Mouse (Mus musculus): Measurements from ENCODE around the gene Zfp27. TPM values are rescaled to one million over a fixed set of nuclear protein-coding genes. Genes with fewer than 3 reads are reported as not detected.

Zfp27 gene
- polyA plus RNA-seq, 1 experiment from 2014 or later = 12.8 TPM

- Histone ChIP-seq H3K9me3 (ENCODE audit: control insufficient read depth, low read depth, low read length) (no peaks in the 10 kb centered on the region), H3K27ac (ENCODE audit: low read length) (no peak overlapping the region), H3K4me1 (ENCODE audit: control insufficient read depth, insufficient read depth, low read length) (no peaks in the 10 kb centered on the region), H3K9ac (replicated peaks; ENCODE audit: low read depth, low read length) (no peak overlapping the region), H3K36me3 (ENCODE audit: control insufficient read depth, insufficient read depth, low read length) (peaks cover 23% of the 10 kb centered on the region), H3K4me3 (ENCODE audit: low read depth, low read length) (no peak overlapping the region), H3K4me2 (replicated peaks; ENCODE audit: low read depth, low read length) (no peak overlapping the region), H3K27me3 (ENCODE audit: control insufficient read depth, insufficient read depth, low read length) (no peaks in the 10 kb centered on the region)
- WGBS = 89% methylated on average over 6 of the region's 6 CpGs
- ATAC-seq (ENCODE audit: insufficient number of reproducible peaks, insufficient read depth, low FRiP score, low read depth) = no peak
These were observed 32.5 kb upstream of the Zfp27 start for GRCm38 (mm10) chr7:29938856-29939255.

- no peak for ATAC-seq (ENCODE audit: insufficient number of reproducible peaks, insufficient read depth, low FRiP score, low read depth)
- 61% methylated on average over 2 of the region's 2 CpGs for WGBS
- no peaks in the 10 kb centered on the region for H3K4me1 ChIP-seq (ENCODE audit: control insufficient read depth, insufficient read depth, low read length)
- no peaks in the 10 kb centered on the region for H3K36me3 ChIP-seq (ENCODE audit: control insufficient read depth, insufficient read depth, low read length)
- H3K4me3 ChIP-seq (ENCODE audit: low read depth, low read length) = no peak overlapping the region
- H3K27me3 ChIP-seq (ENCODE audit: control insufficient read depth, insufficient read depth, low read length) = no peaks in the 10 kb centered on the region
- no peak overlapping the region for H3K9ac ChIP-seq (replicated peaks; ENCODE audit: low read depth, low read length)
- H3K27ac ChIP-seq (ENCODE audit: low read length) = no peak overlapping the region
- no peaks in the 10 kb centered on the region for H3K9me3 ChIP-seq (ENCODE audit: control insufficient read depth, low read depth, low read length)
- no peak overlapping the region for H3K4me2 ChIP-seq (replicated peaks; ENCODE audit: low read depth, low read length)
These were observed 16.4 kb upstream of the Zfp27 start for GRCm38 (mm10) chr7:29922780-29923179.

GRCm38 (mm10) chr7:29921439-29922093 is 15.2 kb upstream of the Zfp27 start:
- no peak overlapping the region for H3K4me3 ChIP-seq (ENCODE audit: low read depth, low read length)
- H3K27ac ChIP-seq (ENCODE audit: low read length) = no peak overlapping the region
- no peak overlapping the region for H3K9ac ChIP-seq (replicated peaks; ENCODE audit: low read depth, low read length)
- 65% methylated on average over 6 of the region's 6 CpGs for WGBS
- H3K4me2 ChIP-seq (replicated peaks; ENCODE audit: low read depth, low read length) = no peak overlapping the region
- H3K36me3 ChIP-seq (ENCODE audit: control insufficient read depth, insufficient read depth, low read length) = no peaks in the 10 kb centered on the region
- H3K9me3 ChIP-seq (ENCODE audit: control insufficient read depth, low read depth, low read length) = no peaks in the 10 kb centered on the region
- no peak for ATAC-seq (ENCODE audit: insufficient number of reproducible peaks, insufficient read depth, low FRiP score, low read depth)
- H3K27me3 ChIP-seq (ENCODE audit: control insufficient read depth, insufficient read depth, low read length) = no peaks in the 10 kb centered on the region
- H3K4me1 ChIP-seq (ENCODE audit: control insufficient read depth, insufficient read depth, low read length) = no peaks in the 10 kb centered on the region

GRCm38 (mm10) chr7:29918062-29918453 is 11.7 kb upstream of the Zfp27 start:
- Histone ChIP-seq H3K27me3 (ENCODE audit: control insufficient read depth, insufficient read depth, low read length) (no peaks in the 10 kb centered on the region), H3K27ac (ENCODE audit: low read length) (no peak overlapping the region), H3K9me3 (ENCODE audit: control insufficient read depth, low read depth, low read length) (no peaks in the 10 kb centered on the region), H3K4me2 (replicated peaks; ENCODE audit: low read depth, low read length) (no peak overlapping the region), H3K36me3 (ENCODE audit: control insufficient read depth, insufficient read depth, low read length) (peaks cover 28% of the 10 kb centered on the region), H3K9ac (replicated peaks; ENCODE audit: low read depth, low read length) (no peak overlapping the region), H3K4me3 (ENCODE audit: low read depth, low read length) (no peak overlapping the region), H3K4me1 (ENCODE audit: control insufficient read depth, insufficient read depth, low read length) (no peaks in the 10 kb centered on the region)
- 89% methylated on average over 4 of the region's 4 CpGs for WGBS
- ATAC-seq (ENCODE audit: insufficient number of reproducible peaks, insufficient read depth, low FRiP score, low read depth) = no peak

- ATAC-seq (ENCODE audit: insufficient number of reproducible peaks, insufficient read depth, low FRiP score, low read depth) = no peak
- WGBS = 51% methylated on average over 6 of the region's 6 CpGs
- Histone ChIP-seq H3K27me3 (ENCODE audit: control insufficient read depth, insufficient read depth, low read length) (no peaks in the 10 kb centered on the region), H3K4me3 (ENCODE audit: low read depth, low read length) (no peak overlapping the region), H3K27ac (ENCODE audit: low read length) (no peak overlapping the region), H3K36me3 (ENCODE audit: control insufficient read depth, insufficient read depth, low read length) (peaks cover 31% of the 10 kb centered on the region), H3K9me3 (ENCODE audit: control insufficient read depth, low read depth, low read length) (no peaks in the 10 kb centered on the region), H3K4me1 (ENCODE audit: control insufficient read depth, insufficient read depth, low read length) (no peaks in the 10 kb centered on the region), H3K4me2 (replicated peaks; ENCODE audit: low read depth, low read length) (no peak overlapping the region), H3K9ac (replicated peaks; ENCODE audit: low read depth, low read length) (no peak overlapping the region)
These were observed 11.1 kb upstream of the Zfp27 start for GRCm38 (mm10) chr7:29917371-29918061.

- H3K4me1 ChIP-seq (ENCODE audit: control insufficient read depth, insufficient read depth, low read length) = peaks cover 10% of the 10 kb centered on the region; the same call in 1 of the 2 replicates
- H3K27ac ChIP-seq (ENCODE audit: low read length) = no peak overlapping the region
- H3K4me3 ChIP-seq (ENCODE audit: low read depth, low read length) = no peak overlapping the region
- no peaks in the 10 kb centered on the region for H3K9me3 ChIP-seq (ENCODE audit: control insufficient read depth, low read depth, low read length)
- peaks cover 42% of the 10 kb centered on the region for H3K36me3 ChIP-seq (ENCODE audit: control insufficient read depth, insufficient read depth, low read length)
- no peak for ATAC-seq (ENCODE audit: insufficient number of reproducible peaks, insufficient read depth, low FRiP score, low read depth)
- no peak overlapping the region for H3K4me2 ChIP-seq (replicated peaks; ENCODE audit: low read depth, low read length)
- no peaks in the 10 kb centered on the region for H3K27me3 ChIP-seq (ENCODE audit: control insufficient read depth, insufficient read depth, low read length)
- WGBS = 91% methylated on average over 13 of the region's 13 CpGs
- no peak overlapping the region for H3K9ac ChIP-seq (replicated peaks; ENCODE audit: low read depth, low read length)
These were observed 5.8 kb upstream of the Zfp27 start for GRCm38 (mm10) chr7:29912172-29912571.

GRCm38 (mm10) chr7:29910252-29910651 is 3.9 kb upstream of the Zfp27 start:
- Histone ChIP-seq H3K4me3 (ENCODE audit: low read depth, low read length) (no peak overlapping the region), H3K9ac (replicated peaks; ENCODE audit: low read depth, low read length) (no peak overlapping the region), H3K27me3 (ENCODE audit: control insufficient read depth, insufficient read depth, low read length) (no peaks in the 10 kb centered on the region), H3K4me1 (ENCODE audit: control insufficient read depth, insufficient read depth, low read length) (peaks cover 10% of the 10 kb centered on the region; the same call in 1 of the 2 replicates), H3K27ac (ENCODE audit: low read length) (no peak overlapping the region), H3K9me3 (ENCODE audit: control insufficient read depth, low read depth, low read length) (no peaks in the 10 kb centered on the region), H3K4me2 (replicated peaks; ENCODE audit: low read depth, low read length) (no peak overlapping the region), H3K36me3 (ENCODE audit: control insufficient read depth, insufficient read depth, low read length) (peaks cover 35% of the 10 kb centered on the region)
- 72% methylated on average over 2 of the region's 2 CpGs for WGBS
- no peak for ATAC-seq (ENCODE audit: insufficient number of reproducible peaks, insufficient read depth, low FRiP score, low read depth)

- WGBS = under 1% methylated on average over 33 of the region's 33 CpGs
- peak; percentile 81 for ATAC-seq (ENCODE audit: insufficient number of reproducible peaks, insufficient read depth, low FRiP score, low read depth)
These were observed 2.0 kb upstream of the Zfp27 start, which contains the start of gene Zfp383 for GRCm38 (mm10) chr7:29908130-29908950. Gene Zfp383, plus strand, starts transcription at chr7:29908223.

More at GRCm38 (mm10) chr7:29908130-29908950, 2.0 kb upstream of the Zfp27 start, which contains the start of gene Zfp383:
- Histone ChIP-seq H3K4me2 (replicated peaks; ENCODE audit: low read depth, low read length) (peak within 1 kb of the TSS; percentile 55), H3K27ac (ENCODE audit: low read length) (peak within 1 kb of the TSS; percentile 75), H3K27me3 (ENCODE audit: control insufficient read depth, insufficient read depth, low read length) (no peaks in the 10 kb centered on the region), H3K9me3 (ENCODE audit: control insufficient read depth, low read depth, low read length) (no peaks in the 10 kb centered on the region), H3K9ac (replicated peaks; ENCODE audit: low read depth, low read length) (peak within 1 kb of the TSS; percentile 70), H3K4me3 (ENCODE audit: low read depth, low read length) (peak within 1 kb of the TSS; percentile 58), H3K4me1 (ENCODE audit: control insufficient read depth, insufficient read depth, low read length) (peaks cover 10% of the 10 kb centered on the region; the same call in 1 of the 2 replicates), H3K36me3 (ENCODE audit: control insufficient read depth, insufficient read depth, low read length) (peaks cover 19% of the 10 kb centered on the region)
